Mouse (Mus musculus): ENCODE measurements around the gene Pcnx. TPM values are rescaled to one million over a fixed set of nuclear protein-coding genes. Genes with fewer than 3 reads are reported as not detected.
A peak's percentile ranks its signal among the peaks of the same experiment; 100 is the strongest.

Pcnx gene
- polyA plus RNA-seq (2011; ENCODE audit: insufficient read length, low read depth, missing spikeins) = 31.7 and 39.1 TPM in 2 replicates

- TF ChIP-seq POLR2A (IDR thresholded peaks at IDR 0.05; ENCODE audit: low read depth, low read length) (0 out of 2 replicates have a peak, but pooled peaks have one; percentile 19), CTCF (IDR thresholded peaks at IDR 0.05; ENCODE audit: borderline replicate concordance, insufficient read depth, low read length) (peak; percentile 66)
- Histone ChIP-seq H3K4me3 (ENCODE audit: insufficient read depth, low read length) (peak within 1 kb of the TSS; percentile 90), H3K27ac (ENCODE audit: insufficient read depth, low read length) (peak within 1 kb of the TSS; percentile 21), H3K4me1 (ENCODE audit: control insufficient read depth, insufficient read depth, low read length) (peaks cover 19% of the 10 kb centered on the region)
Observed at GRCm38 (mm10) chr12:81859351-81860307, at the start of gene Pcnx. Pcnx (plus strand) TSS chr12:81860023.

- TF ChIP-seq CTCF (IDR thresholded peaks at IDR 0.05; ENCODE audit: borderline replicate concordance, insufficient read depth, low read length) (no peak), POLR2A (IDR thresholded peaks at IDR 0.05; ENCODE audit: low read depth, low read length) (no peak)
- H3K4me1 ChIP-seq (ENCODE audit: control insufficient read depth, insufficient read depth, low read length) = no peaks in the 10 kb centered on the region
Observed at GRCm38 (mm10) chr12:81810417-81810816, 49.4 kb upstream of the Pcnx start.

GRCm38 (mm10) chr12:81814742-81815141 is 45.1 kb upstream of the Pcnx start:
- Histone ChIP-seq H3K27ac (ENCODE audit: insufficient read depth, low read length) (no peak overlapping the region), H3K4me3 (ENCODE audit: insufficient read depth, low read length) (no peak overlapping the region), H3K4me1 (ENCODE audit: control insufficient read depth, insufficient read depth, low read length) (no peaks in the 10 kb centered on the region; the same call in 1 of the 2 replicates)
- no peak for TF ChIP-seq CTCF (IDR thresholded peaks at IDR 0.05; ENCODE audit: borderline replicate concordance, insufficient read depth, low read length)
- TF ChIP-seq POLR2A (IDR thresholded peaks at IDR 0.05; ENCODE audit: low read depth, low read length) = no peak

More at GRCm38 (mm10) chr12:81810417-81810816, 49.4 kb upstream of the Pcnx start:
- Histone ChIP-seq H3K27ac (ENCODE audit: insufficient read depth, low read length) (no peak overlapping the region), H3K4me3 (ENCODE audit: insufficient read depth, low read length) (no peak overlapping the region)

GRCm38 (mm10) chr12:81816330-81817125 is 43.3 kb upstream of the Pcnx start:
- H3K27ac ChIP-seq (ENCODE audit: insufficient read depth, low read length) = no peak overlapping the region
- no peak overlapping the region for H3K4me3 ChIP-seq (ENCODE audit: insufficient read depth, low read length)
- no peaks in the 10 kb centered on the region; the same call in 1 of the 2 replicates for H3K4me1 ChIP-seq (ENCODE audit: control insufficient read depth, insufficient read depth, low read length)
- TF ChIP-seq POLR2A (IDR thresholded peaks at IDR 0.05; ENCODE audit: low read depth, low read length) (no peak), CTCF (IDR thresholded peaks at IDR 0.05; ENCODE audit: borderline replicate concordance, insufficient read depth, low read length) (no peak)

- no peak for TF ChIP-seq POLR2A (IDR thresholded peaks at IDR 0.05; ENCODE audit: low read depth, low read length)
- no peak for TF ChIP-seq CTCF (IDR thresholded peaks at IDR 0.05; ENCODE audit: borderline replicate concordance, insufficient read depth, low read length)
- no peaks in the 10 kb centered on the region; the same call in 1 of the 2 replicates for H3K4me1 ChIP-seq (ENCODE audit: control insufficient read depth, insufficient read depth, low read length)
- no peak overlapping the region for H3K4me3 ChIP-seq (ENCODE audit: insufficient read depth, low read length)
- no peak overlapping the region for H3K27ac ChIP-seq (ENCODE audit: insufficient read depth, low read length)
Observed at GRCm38 (mm10) chr12:81817126-81817505, 42.7 kb upstream of the Pcnx start.

- no peak for TF ChIP-seq CTCF (IDR thresholded peaks at IDR 0.05; ENCODE audit: borderline replicate concordance, insufficient read depth, low read length)
- TF ChIP-seq POLR2A (IDR thresholded peaks at IDR 0.05; ENCODE audit: low read depth, low read length) = no peak
- H3K27ac ChIP-seq (ENCODE audit: insufficient read depth, low read length) = no peak overlapping the region
- H3K4me3 ChIP-seq (ENCODE audit: insufficient read depth, low read length) = no peak overlapping the region
- H3K4me1 ChIP-seq (ENCODE audit: control insufficient read depth, insufficient read depth, low read length) = no peaks in the 10 kb centered on the region; the same call in 1 of the 2 replicates
Observed at GRCm38 (mm10) chr12:81820700-81821099, 39.1 kb upstream of the Pcnx start.

GRCm38 (mm10) chr12:81822176-81822575 is 37.6 kb upstream of the Pcnx start:
- no peak for TF ChIP-seq POLR2A (IDR thresholded peaks at IDR 0.05; ENCODE audit: low read depth, low read length)
- no peak for TF ChIP-seq CTCF (IDR thresholded peaks at IDR 0.05; ENCODE audit: borderline replicate concordance, insufficient read depth, low read length)
- H3K4me3 ChIP-seq (ENCODE audit: insufficient read depth, low read length) = no peak overlapping the region
- H3K4me1 ChIP-seq (ENCODE audit: control insufficient read depth, insufficient read depth, low read length) = no peaks in the 10 kb centered on the region
- H3K27ac ChIP-seq (ENCODE audit: insufficient read depth, low read length) = no peak overlapping the region

GRCm38 (mm10) chr12:81822778-81823480 is 36.9 kb upstream of the Pcnx start:
- no peak overlapping the region for H3K27ac ChIP-seq (ENCODE audit: insufficient read depth, low read length)
- TF ChIP-seq POLR2A (IDR thresholded peaks at IDR 0.05; ENCODE audit: low read depth, low read length) = no peak
- TF ChIP-seq CTCF (IDR thresholded peaks at IDR 0.05; ENCODE audit: borderline replicate concordance, insufficient read depth, low read length) = no peak
- H3K4me1 ChIP-seq (ENCODE audit: control insufficient read depth, insufficient read depth, low read length) = no peaks in the 10 kb centered on the region
- H3K4me3 ChIP-seq (ENCODE audit: insufficient read depth, low read length) = no peak overlapping the region

- Histone ChIP-seq H3K4me3 (ENCODE audit: insufficient read depth, low read length) (no peak overlapping the region), H3K4me1 (ENCODE audit: control insufficient read depth, insufficient read depth, low read length) (no peaks in the 10 kb centered on the region)
- TF ChIP-seq POLR2A (IDR thresholded peaks at IDR 0.05; ENCODE audit: low read depth, low read length) = no peak
- TF ChIP-seq CTCF (IDR thresholded peaks at IDR 0.05; ENCODE audit: borderline replicate concordance, insufficient read depth, low read length) = no peak
Observed at GRCm38 (mm10) chr12:81828355-81828754, 31.5 kb upstream of the Pcnx start.

More at GRCm38 (mm10) chr12:81828355-81828754, 31.5 kb upstream of the Pcnx start:
- no peak overlapping the region for H3K27ac ChIP-seq (ENCODE audit: insufficient read depth, low read length)
